Mouse (Mus musculus): ENCODE data around the gene Mlh3. TPM values are rescaled to one million over a fixed set of nuclear protein-coding genes. Genes with fewer than 3 reads are reported as not detected.
A peak's percentile ranks its signal among the peaks of the same experiment; 100 is the strongest.

Gene Mlh3
- polyA plus RNA-seq, 1 experiment = 8.3 TPM

- DNase-seq (ENCODE audit: low read depth) = no peak
These were observed 42.4 kb downstream of the Mlh3 start for GRCm38 (mm10) chr12:85227876-85228599.

GRCm38 (mm10) chr12:85227227-85227626 is 43.2 kb downstream of the Mlh3 start:
- DNase-seq (ENCODE audit: low read depth) = no peak

- no peak for DNase-seq (ENCODE audit: low read depth)
These were observed 50.5 kb downstream of the Mlh3 start for GRCm38 (mm10) chr12:85219905-85220290.

GRCm38 (mm10) chr12:85219236-85219904 is 51.0 kb downstream of the Mlh3 start, which contains the start of gene Eif2b2:
Gene Eif2b2 (plus strand): TSS chr12:85219481.
- DNase-seq (ENCODE audit: low read depth) = peak; percentile 69

GRCm38 (mm10) chr12:85217733-85218310 is 52.6 kb downstream of the Mlh3 start:
- no peak for DNase-seq (ENCODE audit: low read depth)

- no peak for DNase-seq (ENCODE audit: low read depth)
These were observed 55.4 kb downstream of the Mlh3 start for GRCm38 (mm10) chr12:85215031-85215430.

GRCm38 (mm10) chr12:85208687-85209199 is 61.7 kb downstream of the Mlh3 start:
- DNase-seq (ENCODE audit: low read depth) = no peak

GRCm38 (mm10) chr12:85205425-85205824 is 65.0 kb downstream of the Mlh3 start:
- no peak for DNase-seq (ENCODE audit: low read depth)

GRCm38 (mm10) chr12:85204105-85204504 is 66.3 kb downstream of the Mlh3 start:
- DNase-seq (ENCODE audit: low read depth) = no peak

GRCm38 (mm10) chr12:85203699-85204098 is 66.7 kb downstream of the Mlh3 start:
- DNase-seq (ENCODE audit: low read depth) = no peak

GRCm38 (mm10) chr12:85202191-85202590 is 68.2 kb downstream of the Mlh3 start:
- DNase-seq (ENCODE audit: low read depth) = no peak

GRCm38 (mm10) chr12:85201830-85202147 is 68.6 kb downstream of the Mlh3 start:
- DNase-seq (ENCODE audit: low read depth) = no peak

- no peak for DNase-seq (ENCODE audit: low read depth)
These were observed 69.2 kb downstream of the Mlh3 start for GRCm38 (mm10) chr12:85200929-85201829.

GRCm38 (mm10) chr12:85199954-85200353 is 70.4 kb downstream of the Mlh3 start:
- DNase-seq (ENCODE audit: low read depth) = no peak

- no peak for DNase-seq (ENCODE audit: low read depth)
These were observed 72.5 kb downstream of the Mlh3 start for GRCm38 (mm10) chr12:85197936-85198335.

- no peak for DNase-seq (ENCODE audit: low read depth)
These were observed 73.0 kb downstream of the Mlh3 start for GRCm38 (mm10) chr12:85197371-85197770.

GRCm38 (mm10) chr12:85196191-85196590 is 74.2 kb downstream of the Mlh3 start:
- no peak for DNase-seq (ENCODE audit: low read depth)

- no peak for DNase-seq (ENCODE audit: low read depth)
These were observed 75.3 kb downstream of the Mlh3 start for GRCm38 (mm10) chr12:85195086-85195485.

- DNase-seq (ENCODE audit: low read depth) = no peak
These were observed 75.8 kb downstream of the Mlh3 start for GRCm38 (mm10) chr12:85194623-85195018.

- DNase-seq (ENCODE audit: low read depth) = no peak
These were observed 76.3 kb downstream of the Mlh3 start for GRCm38 (mm10) chr12:85193923-85194622.

- no peak for DNase-seq (ENCODE audit: low read depth)
These were observed 77.3 kb downstream of the Mlh3 start for GRCm38 (mm10) chr12:85193146-85193545.
